ENCODE assay signal across 31 mouse cellular contexts in genomic region chr13:32378634-32379033, GRCm38 (mm10).
"Had no signal": no experiment of that assay in that cellular context is flagged by ENCODE, and none has a peak within 500 bp of the region (broad histone marks: within the 10 kb centered on the region; RNA-seq: fewer than 3 reads in every experiment).

No protein-coding gene starts in this region.

- ATAC-seq: liver, embryonic 12.5 days; liver, postnatal 0 days; lung, postnatal 0 days; midbrain, embryonic 13.5 days; midbrain, embryonic 15.5 days; midbrain, embryonic 16.5 days had no signal

- H3K9ac ChIP-seq: limb, embryonic 12.5 days; limb, embryonic 13.5 days; limb, embryonic 15.5 days; liver, embryonic 12.5 days; liver, embryonic 13.5 days; liver, embryonic 14.5 days; liver, embryonic 15.5 days; liver, postnatal 0 days; lung, embryonic 14.5 days; lung, embryonic 15.5 days; midbrain, embryonic 12.5 days; midbrain, embryonic 13.5 days; midbrain, embryonic 15.5 days had no signal

- H3K4me3 ChIP-seq: limb, embryonic 10.5 days; limb, embryonic 12.5 days; limb, embryonic 13.5 days; limb, embryonic 15.5 days; liver, embryonic 12.5 days; liver, embryonic 13.5 days; liver, embryonic 15.5 days; lung, embryonic 15.5 days; megakaryocyte, embryonic 14.5 days; midbrain, embryonic 10.5 days; midbrain, embryonic 12.5 days; midbrain, embryonic 13.5 days; midbrain, embryonic 15.5 days; myocyte had no signal

- H3K4me1 ChIP-seq: limb, embryonic 10.5 days; limb, embryonic 12.5 days; limb, embryonic 13.5 days; limb, embryonic 15.5 days; liver, embryonic 12.5 days; liver, embryonic 13.5 days; liver, embryonic 15.5 days; lung, embryonic 15.5 days; megakaryocyte, embryonic 14.5 days; midbrain, embryonic 10.5 days; midbrain, embryonic 12.5 days; midbrain, embryonic 13.5 days; midbrain, embryonic 15.5 days had no signal

- H3K36me3 ChIP-seq: limb, embryonic 10.5 days; limb, embryonic 12.5 days; limb, embryonic 13.5 days; limb, embryonic 15.5 days; liver, embryonic 12.5 days; liver, embryonic 13.5 days; liver, embryonic 15.5 days; lung, embryonic 15.5 days; midbrain, embryonic 10.5 days; midbrain, embryonic 12.5 days; midbrain, embryonic 13.5 days; midbrain, embryonic 15.5 days had no signal

- DNase-seq: left cerebral cortex, postnatal 4 days; liver; liver, embryonic 13.5 days; liver, postnatal 0 days; lung, adult 18-20 months; lung, adult 2 months; lung, embryonic 14.5 days; lung, postnatal 10 days; lung, postnatal 14 days; lung, postnatal 36 days; lung, postnatal 4 days; midbrain, embryonic 14.5 days had no signal

- H3K27me3 ChIP-seq: limb, embryonic 12.5 days; limb, embryonic 13.5 days; limb, embryonic 15.5 days; liver, embryonic 13.5 days; liver, embryonic 15.5 days; lung, embryonic 15.5 days; midbrain, embryonic 12.5 days; midbrain, embryonic 13.5 days; midbrain, embryonic 15.5 days had no signal

- H3K27ac ChIP-seq: limb, embryonic 10.5 days; limb, embryonic 12.5 days; limb, embryonic 13.5 days; limb, embryonic 15.5 days; liver, embryonic 12.5 days; liver, embryonic 13.5 days; liver, embryonic 14.5 days; liver, embryonic 15.5 days; lung, embryonic 15.5 days; macrophage; midbrain, embryonic 10.5 days; midbrain, embryonic 12.5 days; midbrain, embryonic 13.5 days; midbrain, embryonic 15.5 days had no signal

- H3K4me2 ChIP-seq: limb, embryonic 12.5 days; limb, embryonic 13.5 days; limb, embryonic 15.5 days; liver, embryonic 11.5 days; liver, embryonic 12.5 days; liver, embryonic 13.5 days; liver, embryonic 15.5 days; lung, embryonic 14.5 days; lung, embryonic 15.5 days; midbrain, embryonic 11.5 days; midbrain, embryonic 12.5 days; midbrain, embryonic 13.5 days; midbrain, embryonic 15.5 days had no signal

- H3K9me3 ChIP-seq: limb, embryonic 10.5 days; limb, embryonic 15.5 days; liver, embryonic 12.5 days; liver, embryonic 13.5 days; liver, embryonic 15.5 days; lung, embryonic 15.5 days; midbrain, embryonic 15.5 days had no signal
